Mouse (Mus musculus) spleen, adult 12 weeks (tissue): Measurements from ENCODE around the gene Phyhipl.

Experiments
- DNase-seq: peaks from one replicate; pipeline ENCODE4 v3.0.0; 2022; ENCODE audit warnings: low spot score

Gene Phyhipl

DNA sequence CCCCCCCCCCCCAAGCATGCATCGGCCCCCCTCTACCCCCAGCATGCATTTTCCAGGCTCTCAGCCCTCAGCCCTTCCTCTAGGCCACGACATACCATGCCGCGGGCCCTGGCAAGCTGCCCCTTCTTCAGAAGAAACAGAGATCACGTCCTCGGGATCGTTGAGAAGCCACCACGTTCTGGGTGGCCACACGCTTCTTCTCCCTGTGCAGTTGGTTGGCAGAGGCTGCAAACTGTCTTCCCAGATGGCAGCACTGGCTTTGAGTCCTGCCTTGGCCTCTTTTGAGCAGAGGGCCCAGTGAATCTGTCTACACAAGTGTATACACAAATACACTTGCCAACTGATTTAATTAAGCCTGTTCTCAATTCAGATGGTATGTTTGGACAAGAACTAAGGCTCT lies 123.5 kb downstream of the Phyhipl start:
- DNase-seq = no peak

- DNase-seq = no peak
Observed at GRCm38 (mm10) chr10:70530185-70530823, 125.5 kb downstream of the Phyhipl start.

- DNase-seq = no peak
Observed at GRCm38 (mm10) chr10:70521379-70521778, 134.4 kb downstream of the Phyhipl start.

DNA sequence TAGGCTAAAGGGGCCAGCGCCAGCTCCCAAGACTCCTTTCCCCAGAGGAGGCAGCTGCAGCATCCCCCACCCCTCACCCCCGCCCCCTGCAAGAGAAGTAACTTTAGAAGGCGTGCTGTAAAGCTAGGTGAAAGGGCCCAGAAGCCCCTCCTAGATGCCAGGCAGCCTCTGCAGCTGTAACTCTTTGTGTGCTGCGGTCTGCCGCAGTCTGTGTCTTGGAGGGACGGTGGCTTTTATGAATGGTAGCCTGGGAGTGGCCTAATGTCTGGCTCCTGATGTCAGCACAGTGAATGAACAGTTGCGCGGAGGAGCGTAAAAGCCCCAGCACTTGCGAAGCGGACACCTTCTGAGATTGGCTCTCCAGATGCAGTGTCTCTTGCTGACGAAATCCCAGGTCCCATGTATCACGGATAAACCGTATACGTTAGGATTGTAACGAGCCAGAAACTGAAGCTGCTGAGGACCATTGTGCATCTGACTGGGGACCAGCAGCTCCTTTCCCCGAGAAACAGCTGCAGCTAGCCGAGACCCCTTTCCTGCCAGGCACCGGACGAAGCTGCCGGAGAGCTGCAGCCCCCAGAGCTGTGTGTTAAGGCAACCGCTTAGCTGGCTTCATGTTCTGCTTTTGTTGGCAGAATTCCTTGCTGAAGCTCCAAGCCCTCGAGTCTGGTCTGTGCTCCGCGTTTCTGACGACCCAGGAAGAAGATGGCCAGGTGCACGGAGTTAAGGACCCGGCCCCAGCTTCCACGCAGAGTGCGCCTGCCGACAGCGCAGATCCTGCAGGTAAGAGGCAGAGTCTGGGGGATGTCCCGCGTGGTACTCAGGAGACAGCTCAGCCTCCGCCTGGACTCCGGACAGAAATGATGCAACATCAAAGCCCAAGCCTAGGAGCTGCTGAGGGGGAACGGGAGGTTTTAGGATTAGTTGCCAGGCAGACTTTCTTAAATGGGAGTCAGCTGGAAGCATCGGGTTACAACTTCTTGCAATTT lies 135.3 kb downstream of the Phyhipl start:
- DNase-seq = no peak

- DNase-seq = no peak
Observed at GRCm38 (mm10) chr10:70519640-70520099, 136.1 kb downstream of the Phyhipl start.

DNA sequence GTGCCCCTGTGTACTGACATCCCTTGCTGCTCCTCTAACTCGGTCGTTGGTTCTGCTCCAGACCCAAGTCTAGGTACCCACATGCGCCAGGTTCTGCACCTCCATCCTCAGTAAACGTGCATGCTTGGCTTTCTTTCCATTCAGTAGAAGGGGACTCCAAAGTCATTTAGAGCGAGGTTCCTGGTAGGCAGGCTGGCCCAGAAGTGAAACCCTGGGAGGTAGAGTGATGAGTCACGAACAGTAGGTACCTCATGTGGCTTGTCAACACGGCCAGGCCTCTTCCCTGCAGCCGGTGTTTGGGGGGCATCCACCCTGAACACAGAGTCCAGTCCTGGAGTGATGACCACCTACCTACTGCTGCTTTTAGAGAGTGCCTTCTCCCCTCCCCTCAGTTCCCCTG lies 139.1 kb downstream of the Phyhipl start:
- DNase-seq = no peak

DNA sequence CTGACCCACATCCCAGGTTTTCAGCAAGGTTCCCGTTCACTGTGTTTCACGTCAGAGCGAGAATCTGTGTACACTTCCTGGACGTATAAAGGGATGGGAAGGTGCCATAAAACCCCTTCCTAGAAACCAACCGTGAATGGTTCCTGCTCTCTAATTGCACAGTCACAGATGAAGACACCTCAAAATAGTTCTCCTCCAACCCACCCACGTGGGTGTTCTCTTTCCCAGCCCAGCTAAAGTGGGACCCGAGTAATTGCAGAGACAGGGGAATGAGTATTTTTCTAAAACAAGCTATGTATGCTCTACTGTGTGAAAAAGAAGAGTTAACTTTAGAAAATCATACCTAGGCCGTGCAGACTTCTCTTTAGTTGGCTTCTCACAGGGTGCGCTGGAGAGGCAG lies 140.9 kb downstream of the Phyhipl start:
- no peak for DNase-seq

GRCm38 (mm10) chr10:70507880-70508279 lies 147.9 kb downstream of the Phyhipl start:
- no peak for DNase-seq
